Mouse (Mus musculus) kidney, adult 18-20 months (tissue): ENCODE measurements around the gene Naif1.

Experiments used
- DNase-seq: peaks from one replicate; pipeline ENCODE4 v3.0.0; 2021

Naif1 gene

DNA sequence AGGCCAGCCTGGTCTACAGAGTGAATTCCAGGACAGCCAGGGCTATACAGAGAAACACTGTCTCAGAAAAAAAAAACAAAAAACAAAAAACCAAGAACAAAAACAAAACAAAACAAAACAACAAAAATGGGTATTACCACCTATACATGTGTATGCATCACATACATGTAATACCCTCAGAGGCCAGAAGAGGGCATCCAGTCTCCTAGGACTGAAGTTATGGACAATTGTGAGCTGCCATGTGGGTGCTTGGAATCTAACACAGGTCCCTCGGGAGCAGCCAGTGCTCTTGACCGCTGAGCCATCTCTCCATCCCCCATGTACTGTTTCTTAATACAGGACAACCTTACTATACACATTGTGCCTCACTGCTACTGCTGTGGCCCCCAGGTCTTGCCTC lies 55.3 kb downstream of the Naif1 start:
- DNase-seq: no peak
